Mouse (Mus musculus): ENCODE measurements around the gene Mfrp.

The Mfrp gene

DNA sequence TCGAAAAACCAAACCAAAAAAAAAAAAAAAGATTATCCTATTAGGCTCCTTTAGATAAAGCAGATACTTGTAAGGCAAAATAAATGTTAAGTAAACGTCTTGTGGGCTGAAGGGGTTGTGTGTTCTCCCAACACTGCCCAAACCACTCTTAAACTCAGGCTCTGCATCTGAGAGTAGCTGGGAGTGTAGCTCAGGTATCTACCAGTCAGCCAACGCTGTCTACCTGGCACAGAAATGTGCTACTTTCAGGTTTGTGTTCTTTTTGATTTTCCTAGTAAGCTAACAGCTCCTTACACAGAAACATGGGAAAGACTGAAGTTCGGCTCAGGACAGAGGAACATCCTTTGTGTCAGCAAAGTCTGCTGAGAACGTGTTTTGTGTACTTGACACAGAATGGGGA, 30.7 kb downstream of the Mfrp start:
- no peak for DNase-seq

DNA sequence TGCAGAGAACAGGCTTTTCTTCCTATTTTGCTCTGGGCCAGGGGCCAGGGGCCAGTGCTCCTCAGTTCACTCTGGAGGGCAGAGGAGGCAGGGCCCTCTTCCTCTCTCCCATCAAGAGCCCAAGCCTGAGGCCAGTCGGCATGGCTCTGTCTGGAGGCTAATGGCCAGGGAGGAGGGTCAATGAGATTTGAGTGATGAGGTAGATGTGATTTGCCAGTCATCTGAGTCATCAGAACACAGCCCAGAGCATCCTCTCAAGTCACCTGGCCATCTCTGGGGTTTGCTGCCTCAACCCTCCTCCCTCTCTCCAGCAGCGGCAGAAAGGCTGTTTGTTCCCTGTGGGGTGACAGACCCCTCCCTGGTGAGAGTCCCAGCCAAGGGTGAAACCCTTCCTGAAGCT, 31.8 kb downstream of the Mfrp start:
- no peak for DNase-seq

DNA sequence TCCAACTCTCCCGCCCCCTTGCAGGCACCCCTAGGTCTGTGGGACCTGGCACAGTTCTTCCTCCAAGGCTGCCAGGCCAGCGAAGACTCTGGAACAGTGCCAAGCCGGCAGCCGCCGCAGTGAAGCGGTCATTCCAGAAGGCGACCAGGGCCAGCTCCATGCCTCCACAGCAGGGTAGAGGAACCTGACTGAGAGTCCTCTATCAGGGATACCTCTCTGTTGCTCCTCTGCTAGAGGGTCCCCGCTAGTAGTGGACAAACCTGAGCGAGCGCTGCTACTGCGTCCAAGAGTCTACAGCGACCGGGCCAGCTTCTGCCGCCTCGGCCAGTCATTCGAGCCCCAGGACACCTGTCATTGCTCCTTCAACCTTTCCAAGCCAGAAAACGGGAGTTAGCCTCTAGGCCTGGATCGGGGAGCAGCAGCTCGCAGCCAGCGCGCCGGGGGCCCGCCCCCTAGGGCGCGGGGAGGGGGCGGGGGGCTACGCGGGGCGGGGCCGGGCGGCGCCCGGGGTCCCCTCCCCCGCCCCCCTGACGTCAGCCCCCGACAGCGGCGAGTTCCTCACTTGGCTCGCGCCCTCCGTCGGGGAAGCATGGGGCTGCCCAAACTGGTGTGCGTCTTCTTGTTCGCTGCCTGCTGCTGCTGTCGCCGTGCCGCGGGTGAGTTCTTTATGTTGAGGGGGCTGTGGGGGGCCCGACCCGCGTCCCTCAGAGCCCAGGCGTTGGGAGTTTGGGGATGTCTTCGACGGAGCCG, 32.7 kb downstream of the Mfrp start, which contains the start of gene Mcam:
Mcam (plus strand) TSS at position 369 of the 750 bp plus-strand sequence.
- peak in 1 of 2 experiments; percentile 27 for DNase-seq

DNA sequence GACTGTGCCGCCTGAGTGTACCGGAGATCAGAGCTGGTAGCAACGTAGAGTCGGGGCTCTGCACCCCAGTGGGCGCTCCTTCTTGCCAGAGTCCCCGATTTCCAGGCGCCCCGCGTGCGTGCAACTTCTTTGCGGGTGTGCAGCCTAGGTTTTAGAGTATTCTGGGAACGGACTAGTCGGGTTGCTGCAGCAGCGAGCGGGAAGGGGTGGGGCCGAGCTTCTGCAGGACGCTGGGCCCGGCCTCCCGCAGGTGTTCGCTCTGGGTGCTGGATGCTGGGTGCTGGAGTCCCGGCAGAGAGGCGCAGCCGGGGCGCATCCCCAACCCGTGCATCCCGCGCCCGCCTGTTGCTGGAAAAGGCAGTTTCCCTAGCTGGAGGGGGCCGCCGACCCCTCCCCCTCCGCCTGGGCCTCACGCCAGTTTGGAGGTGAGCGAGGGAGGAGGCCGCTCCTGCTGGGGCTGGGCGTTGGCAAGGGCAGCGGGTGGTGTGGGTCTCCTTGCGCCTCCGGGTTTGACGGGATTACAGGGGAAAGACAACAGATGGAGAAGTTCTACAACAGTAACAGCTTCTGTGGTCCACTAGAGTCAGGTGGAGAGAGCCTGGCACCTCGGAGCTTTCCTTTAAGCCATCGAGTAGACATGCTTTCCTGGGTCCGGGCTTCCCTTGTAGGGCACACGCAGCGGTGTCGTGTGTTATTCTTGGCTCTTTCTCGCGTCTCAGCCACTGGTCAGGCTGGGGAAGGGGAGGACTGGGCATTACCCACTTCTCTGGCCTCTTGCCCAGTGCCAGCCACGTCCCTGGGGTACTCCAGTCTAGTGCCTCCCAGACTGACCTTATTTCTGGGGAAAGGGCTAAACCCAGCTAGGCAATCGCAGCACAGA, 33.6 kb downstream of the Mfrp start:
- peak; percentile 42 to 44 for DNase-seq

DNA sequence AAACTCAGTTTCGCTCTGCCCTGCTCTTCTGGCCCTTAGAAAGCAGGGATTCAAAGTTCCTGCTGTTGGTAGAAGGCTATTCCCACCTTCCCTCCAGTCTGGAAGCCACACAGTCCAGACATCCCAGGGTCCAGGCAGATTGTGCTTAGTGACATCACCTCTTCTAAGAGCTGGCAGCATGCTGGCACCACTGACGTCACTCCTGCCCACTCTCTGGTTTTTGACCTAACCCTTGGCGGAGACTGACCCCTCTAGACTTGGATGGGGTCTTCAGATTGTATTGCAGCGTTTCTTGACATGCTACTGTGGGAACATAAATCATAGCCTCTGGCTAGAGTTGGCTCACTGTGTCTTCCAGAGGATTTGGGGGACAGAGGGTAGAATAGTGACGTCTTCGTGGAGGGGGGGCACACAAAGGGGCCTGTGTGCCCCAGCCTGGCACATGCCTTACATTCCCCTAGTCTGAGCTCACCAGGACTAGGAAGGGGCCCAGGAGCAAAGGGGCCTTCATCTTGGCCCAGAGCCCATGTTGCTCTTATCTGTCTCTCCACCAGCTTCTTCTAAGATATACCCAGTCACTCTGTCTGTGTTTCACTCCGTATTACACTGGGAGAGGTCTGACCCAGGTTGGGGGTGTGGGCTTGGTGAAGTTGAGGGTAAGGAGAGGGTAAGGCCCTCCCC, 34.3 kb downstream of the Mfrp start:
- no peak for DNase-seq

DNA sequence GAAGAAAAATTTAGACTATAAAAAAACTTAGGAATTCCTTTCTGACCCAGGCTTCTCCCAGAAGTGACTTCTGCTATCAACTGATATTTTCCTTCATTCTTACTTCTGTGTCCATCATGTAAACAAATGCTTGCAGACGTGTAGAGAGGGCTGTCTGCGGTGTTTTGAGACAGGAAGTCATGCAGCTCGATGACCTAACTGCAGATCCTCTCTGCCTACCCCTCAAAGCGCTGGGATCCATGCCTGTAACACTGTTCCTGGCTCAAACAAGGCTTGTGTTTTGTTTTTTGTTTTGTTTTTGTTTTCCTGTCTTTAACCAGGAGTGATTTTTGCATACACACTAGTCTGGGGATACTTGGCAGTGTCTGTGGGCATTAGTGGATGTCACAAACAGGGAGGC, 36.3 kb downstream of the Mfrp start:
- no peak for DNase-seq

DNA sequence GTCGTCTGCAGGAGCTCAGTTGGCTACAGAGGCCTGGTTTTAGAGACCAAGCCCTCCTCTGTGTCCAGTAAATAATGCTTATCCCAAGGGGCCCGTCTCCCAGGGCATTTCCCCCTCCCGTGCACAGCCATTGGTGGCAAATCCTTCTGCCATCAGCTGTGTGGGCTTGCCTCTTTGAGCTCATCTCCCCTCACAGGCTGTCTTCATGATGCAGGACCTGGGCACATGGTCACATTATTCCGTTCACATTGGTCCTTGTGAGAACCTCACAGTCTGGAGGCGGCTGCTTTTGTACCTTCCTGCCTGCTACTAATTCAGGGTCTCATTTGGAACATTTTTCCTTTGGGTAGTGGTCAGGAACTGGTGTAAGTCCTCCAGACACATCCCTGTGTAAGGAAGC, 40.4 kb downstream of the Mfrp start:
- DNase-seq: no peak

- DNase-seq: no peak
Measured at GRCm38 (mm10) chr9:44143421-44143820, 41.9 kb downstream of the Mfrp start.

DNA sequence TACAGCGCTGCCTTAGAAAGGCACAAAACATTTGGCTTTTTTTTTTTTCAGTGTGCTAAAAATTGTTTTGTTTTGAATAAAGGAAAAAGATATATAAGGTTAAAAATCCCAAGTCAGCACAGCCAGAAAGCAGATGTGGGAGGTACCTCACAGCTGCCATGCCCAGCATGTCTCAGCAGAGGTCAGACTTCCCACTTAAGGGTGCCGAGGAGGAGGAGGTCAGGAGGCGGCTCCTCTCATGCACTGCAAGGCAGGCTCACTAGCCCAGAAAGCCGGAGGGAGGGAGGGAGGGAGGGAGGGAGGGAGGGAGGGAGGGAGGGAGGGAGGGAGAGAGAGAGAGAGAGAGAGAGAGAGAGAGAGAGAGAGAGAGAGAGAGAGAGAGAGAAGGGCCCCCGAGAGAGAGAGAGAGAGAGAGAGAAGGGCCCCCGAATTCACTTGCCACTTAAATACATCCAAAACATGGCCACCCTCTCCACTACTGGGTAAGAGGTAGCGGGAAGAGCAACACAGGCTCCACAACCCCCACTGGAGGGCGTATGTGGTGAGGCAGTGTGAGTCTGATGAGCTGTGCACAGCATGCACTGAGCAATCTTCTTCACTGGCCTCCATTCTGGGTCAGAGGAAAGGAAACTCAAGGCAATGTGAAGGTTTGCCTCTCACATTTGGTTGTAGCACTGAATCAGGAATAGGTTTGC, 42.6 kb downstream of the Mfrp start:
- DNase-seq: no peak

DNA sequence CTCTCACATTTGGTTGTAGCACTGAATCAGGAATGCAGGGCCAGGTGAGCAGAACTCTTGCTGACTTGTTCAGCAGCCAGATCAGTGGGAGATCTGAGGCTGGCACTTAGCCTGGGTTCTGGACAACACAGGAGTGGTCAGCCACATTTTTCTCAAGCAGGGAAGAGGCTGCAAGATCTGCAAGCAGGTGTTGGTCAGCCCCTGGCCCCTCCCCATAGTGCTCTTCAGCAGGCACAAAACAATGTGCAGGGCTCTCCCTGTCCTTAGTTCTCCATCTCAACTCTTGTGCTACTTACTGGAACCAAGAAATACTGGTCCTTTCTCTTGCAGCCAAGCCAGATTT, 43.2 kb downstream of the Mfrp start:
- no peak for DNase-seq

- DNase-seq: peak; percentile 31 to 42
Measured at GRCm38 (mm10) chr9:44147290-44147689, 45.8 kb downstream of the Mfrp start.
